Mouse (Mus musculus) layer of hippocampus, postnatal 25 days (tissue): ENCODE measurements around the gene Sox5. TPM values are rescaled to one million over a fixed set of nuclear protein-coding genes. Genes with fewer than 3 reads are reported as not detected.

Source experiments
- DNase-seq, 2 experiments: peaks; one replicate each; pipeline ENCODE4 v3.0.0; 2022; ENCODE audit warnings: mixed read lengths in 2 of 2, low spot score in 1 of 2; ENCODE audit errors: extremely low spot score in 1 of 2
- total RNA-seq, 2 experiments: library from RNA; stranded (reverse); gene quantifications; 2 replicates each; pipeline ENCODE4 v1.2.3; 2021

Gene Sox5
- total RNA-seq, 2 experiments from 2014 or later: 31.4 to 38.6 TPM

DNA sequence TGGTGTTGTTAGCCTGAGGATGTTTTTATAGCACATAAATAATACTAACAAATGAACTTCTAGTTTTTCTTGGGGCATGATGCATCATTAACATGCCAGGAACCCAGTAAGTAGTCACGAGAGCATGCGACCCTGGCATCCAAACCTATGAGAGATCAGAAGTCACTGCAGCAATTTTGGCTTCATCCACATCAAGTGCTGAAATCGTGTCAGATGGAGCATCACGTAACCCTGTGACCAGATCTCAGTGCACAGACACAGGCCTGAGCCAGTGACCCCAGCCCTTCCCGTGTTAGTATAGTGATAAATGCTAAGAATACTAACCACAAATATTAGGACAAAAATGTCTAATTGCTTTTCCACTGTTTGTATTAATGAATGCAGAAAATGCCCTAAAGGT lies 58.8 kb downstream of the Sox5 start:
- DNase-seq: no peak

DNA sequence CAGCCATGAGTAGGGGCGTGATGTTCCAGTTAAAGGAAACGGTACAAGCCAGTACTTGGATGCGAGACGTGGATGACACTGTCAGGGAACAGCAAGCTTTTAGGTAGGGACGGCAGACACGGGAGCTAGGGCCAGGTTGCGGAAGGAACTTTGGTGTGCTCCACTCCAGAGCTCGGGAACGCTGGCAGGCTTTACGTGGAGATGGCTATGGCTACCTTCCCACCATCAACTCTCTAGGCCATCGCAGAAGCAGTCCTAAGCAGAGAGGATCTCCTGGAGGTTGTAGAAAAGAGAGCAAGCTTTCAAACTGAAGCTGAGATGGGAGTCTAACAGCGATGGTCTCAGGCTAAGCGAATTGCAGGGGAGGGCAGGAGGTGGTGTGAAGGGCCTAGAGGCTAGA lies 60.9 kb downstream of the Sox5 start:
- DNase-seq: no peak

DNA sequence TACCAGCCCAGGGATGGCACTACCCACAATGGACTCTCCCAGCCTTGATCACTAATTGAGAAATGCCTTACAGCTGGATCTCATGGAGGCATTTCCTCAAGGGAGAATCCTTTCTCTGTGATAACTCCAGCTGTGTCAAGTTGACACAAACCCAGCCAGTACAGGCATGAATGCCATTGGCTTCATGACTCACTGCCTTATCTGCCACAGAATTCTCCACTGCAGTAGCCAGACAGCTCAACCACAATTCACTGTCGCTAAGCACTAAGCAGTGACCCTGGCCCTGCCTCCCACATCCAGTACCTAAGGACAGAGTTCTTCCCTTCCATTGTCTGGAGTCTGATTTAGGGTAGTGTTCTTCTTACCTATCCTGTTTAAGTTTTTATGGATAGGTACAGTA lies 65.4 kb downstream of the Sox5 start:
- DNase-seq: no peak

DNA sequence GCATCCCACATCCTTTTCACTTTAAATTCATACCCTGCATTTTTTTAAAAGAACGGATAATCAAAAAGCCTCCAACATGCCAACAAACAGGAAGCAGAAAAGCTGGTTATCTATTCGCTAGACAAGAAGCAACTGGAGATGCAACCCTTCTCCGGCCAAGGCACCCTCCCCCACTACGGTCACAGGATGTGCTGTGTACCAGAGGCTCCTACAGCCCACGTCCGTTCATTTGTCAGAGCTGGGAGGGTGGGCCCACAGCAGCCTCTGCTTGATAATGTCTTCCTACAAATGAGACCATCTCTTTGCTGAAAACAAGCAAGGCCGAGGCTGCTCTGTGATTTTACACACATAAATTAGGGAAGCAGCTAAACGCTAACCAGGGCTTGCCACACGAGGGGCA lies 69.9 kb downstream of the Sox5 start:
- DNase-seq: no peak

DNA sequence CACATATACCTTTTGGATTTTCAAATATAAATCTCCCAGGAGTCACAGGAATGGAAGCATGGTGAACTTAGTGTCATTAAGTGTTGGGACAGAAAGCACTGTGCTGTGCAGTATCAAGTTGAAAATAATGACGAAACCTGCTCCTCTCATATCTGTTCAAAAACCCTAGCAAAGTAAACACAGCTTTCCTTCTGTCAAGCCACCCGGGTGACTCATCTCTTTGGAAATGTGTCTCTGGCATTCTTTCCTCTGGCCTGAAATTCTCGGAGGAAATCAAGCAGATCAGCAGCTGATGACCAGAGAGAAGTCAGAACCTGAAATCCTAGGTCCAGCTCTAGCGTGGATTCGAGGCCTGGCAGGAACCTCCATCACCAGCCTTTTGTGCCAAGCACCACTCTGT lies 71.0 kb downstream of the Sox5 start:
- DNase-seq: no peak

DNA sequence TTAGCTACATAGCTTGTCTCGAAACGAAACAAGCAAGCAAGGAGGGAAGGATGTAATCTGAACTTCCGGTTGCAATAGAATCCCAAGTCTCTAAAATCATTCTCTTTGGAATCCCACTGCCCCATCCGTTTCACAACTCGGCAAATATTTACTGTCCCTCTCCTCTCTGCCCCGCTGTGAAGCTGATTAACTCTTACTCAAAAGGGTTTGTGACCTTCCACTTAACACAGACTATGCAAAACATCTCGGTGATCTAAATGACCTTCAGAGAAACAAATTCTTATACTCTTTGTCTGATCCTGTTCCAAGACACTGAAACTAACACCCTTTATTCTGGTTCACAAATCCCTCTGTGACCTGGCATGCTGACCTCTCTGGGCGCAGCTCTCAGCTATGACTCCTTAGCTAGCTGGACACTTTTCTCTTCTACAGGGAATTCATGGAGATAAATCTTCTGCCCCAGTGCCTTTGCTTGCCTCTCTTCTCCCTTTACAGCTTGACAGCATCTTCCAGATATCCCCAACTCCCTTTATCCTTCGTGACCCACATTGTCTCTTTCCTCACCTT lies 72.1 kb downstream of the Sox5 start:
- DNase-seq: no peak

DNA sequence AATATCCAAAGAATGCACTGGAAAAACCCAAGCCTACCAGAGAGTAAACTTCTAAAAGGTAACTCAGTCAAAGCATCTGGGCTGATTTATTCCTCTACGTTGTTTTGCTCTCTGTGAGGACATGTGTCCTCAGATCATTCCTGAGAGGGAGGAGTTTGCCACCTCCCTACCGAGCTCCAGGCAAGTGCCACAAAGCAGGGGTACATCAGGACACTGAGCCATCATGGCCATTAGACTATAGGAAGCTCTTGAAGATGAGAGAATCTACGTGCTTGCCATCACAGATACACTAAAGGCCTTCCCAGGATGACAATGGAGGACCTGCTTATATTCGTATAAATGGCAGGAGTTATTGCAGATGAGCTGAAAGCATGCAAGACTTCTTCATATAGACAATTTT lies 73.4 kb downstream of the Sox5 start:
- no peak for DNase-seq

DNA sequence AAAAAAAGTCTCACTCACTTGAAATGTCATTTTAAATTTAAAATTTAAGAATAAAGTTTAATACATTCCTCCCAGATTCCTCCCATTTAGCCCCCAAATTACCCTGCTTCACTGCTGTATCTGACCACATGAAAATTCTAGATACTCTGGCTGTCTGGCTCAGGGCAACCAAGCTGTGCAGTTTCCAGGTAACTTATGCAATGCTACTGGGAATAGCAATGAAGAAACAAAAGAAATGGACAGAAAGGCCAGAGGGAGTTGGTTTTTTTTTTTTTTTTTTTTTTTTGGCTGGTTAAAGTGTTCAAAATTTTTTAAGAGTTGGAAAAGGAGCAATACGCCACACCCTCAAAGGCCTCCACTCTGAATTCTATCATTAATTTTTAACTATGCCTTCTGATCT lies 73.8 kb downstream of the Sox5 start:
- no peak for DNase-seq

DNA sequence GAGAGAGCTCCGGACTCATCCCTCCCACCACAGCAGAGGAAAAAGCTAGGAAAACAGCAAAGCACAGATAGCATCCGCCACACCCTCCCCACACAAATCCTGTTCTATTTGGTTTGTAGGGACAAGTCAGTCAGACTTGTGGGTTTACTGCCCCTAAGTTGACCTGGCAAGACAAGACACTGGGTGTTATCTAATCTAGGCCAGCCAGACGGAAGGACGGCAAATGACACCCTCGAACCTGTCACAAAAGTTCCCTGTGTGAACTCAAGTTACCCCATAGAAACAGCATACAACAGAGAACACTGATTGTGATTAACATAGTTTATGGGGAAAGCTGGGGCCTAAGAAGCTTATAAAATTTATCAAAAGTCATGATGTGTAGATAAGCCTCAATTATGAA lies 76.8 kb downstream of the Sox5 start:
- no peak for DNase-seq

DNA sequence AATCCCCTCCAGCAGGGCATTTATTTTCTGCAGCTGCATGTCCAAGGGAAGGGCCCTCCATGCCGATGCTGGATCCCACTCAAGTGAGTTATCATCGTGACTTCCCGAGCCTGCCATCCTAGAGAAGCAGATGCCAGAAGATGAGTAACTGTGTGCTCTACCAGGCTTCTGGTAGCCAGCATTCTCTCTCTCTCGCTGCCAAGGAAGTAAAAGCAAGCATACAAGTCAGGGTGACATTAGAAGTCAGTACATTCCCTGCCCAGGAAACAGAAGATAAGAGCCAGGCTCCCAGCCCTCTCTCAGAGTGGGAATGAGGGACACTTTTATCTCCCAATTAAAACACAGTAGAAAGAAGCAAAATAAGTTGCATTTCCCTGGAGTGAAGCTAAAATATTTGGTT lies 86.1 kb downstream of the Sox5 start:
- DNase-seq: no peak

DNA sequence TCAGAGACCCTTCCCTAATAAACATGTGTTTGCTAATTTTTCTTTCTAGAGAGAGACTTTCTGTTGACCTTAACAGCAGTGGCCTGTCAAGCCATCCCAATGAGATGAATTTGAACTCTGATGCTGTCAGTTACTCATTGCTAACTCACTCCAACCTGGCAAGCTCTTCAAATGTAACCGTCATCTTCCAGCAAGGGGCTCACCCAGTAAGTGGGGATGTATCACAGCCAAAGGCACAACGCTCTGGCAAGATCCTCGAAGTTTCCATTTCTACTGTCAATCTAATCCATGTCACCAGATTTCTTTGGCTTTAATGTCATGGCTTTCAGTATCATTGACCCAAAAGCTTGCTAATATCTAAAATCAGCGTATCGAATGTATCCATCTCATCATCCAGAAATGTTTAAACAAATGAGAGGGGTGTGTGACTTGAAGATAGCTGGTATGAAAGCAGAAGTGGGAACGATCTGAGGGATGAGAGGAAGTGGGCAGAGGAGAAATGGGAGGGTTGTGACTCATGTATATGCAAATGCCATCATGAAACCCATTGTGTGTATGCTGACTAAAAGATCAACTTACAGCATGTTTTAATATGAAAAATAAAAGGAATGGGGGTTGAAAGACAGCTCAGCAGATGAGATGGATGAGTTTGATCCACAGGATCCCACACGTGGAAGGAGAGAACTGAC lies 88.4 kb downstream of the Sox5 start:
- DNase-seq: no peak

DNA sequence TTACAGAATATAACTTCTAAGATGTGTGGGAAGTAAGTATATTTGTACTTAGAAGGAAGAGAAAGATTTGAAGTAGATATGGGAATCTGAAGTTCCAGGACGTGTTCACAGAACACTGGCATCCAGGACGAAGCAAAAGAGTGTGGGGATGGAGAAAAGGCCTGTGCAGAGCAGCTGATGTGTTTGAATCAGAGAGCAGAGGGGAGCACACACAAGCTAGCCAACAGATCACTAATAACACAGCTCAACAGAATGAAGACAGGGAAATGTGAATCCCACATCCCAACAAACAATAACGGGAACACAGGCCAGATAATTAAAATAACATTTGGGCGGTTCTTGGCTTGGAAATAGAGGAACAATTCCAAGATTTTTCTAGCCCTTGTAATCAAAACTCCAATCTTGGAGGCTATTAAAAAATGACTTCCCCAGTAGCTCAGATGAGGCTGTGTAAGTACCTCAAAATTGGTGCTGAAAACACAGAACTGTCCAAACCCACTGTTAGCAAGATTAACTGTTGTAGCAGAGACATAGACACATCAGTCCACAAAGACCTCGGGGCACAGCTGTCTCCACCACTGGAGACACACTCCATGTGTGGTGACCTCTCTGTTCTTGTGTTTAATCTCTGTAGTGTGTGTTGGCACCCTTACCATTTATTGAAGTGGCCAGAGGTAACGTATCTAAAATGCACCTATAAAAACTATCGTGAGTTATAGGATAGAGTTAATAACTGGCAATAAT lies 90.3 kb downstream of the Sox5 start:
- no peak for DNase-seq

DNA sequence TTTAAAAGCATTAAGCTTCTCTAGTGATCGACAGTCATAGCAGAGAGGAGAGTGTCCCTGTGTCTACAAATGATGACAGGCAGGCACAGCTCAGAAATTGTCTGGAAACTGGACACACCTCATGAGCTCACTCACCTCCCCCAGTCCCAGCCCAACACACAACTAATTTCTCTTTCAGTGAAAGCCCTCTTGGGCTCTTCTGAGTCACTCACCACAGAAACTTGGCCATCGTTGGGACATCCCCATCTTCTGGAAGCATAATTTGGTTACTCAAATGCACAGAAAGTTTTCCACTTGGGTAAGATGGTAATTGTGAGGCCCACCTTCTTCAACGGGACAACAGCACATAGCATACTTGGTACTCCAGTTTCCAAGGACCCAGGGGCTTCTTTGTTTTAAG lies 92.7 kb downstream of the Sox5 start:
- no peak for DNase-seq

DNA sequence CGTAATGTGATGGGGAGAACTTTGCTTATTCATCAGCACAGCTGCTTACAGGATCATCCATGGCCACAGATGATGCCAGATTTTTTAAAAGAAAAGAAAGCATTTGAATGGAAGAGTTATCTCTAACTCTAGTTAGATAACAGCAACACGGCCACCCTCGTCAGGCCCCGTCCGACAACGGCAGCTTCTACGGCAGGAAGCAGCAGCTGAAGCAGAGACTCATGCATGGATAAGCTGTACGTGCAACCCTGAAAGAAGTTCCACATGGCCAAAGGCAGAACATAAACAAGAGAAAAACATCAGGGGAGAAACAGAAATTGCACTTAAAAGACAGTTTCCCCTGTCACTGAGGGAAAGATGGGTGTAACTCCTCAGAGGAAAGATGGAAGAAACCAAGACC lies 94.1 kb downstream of the Sox5 start:
- DNase-seq: no peak

DNA sequence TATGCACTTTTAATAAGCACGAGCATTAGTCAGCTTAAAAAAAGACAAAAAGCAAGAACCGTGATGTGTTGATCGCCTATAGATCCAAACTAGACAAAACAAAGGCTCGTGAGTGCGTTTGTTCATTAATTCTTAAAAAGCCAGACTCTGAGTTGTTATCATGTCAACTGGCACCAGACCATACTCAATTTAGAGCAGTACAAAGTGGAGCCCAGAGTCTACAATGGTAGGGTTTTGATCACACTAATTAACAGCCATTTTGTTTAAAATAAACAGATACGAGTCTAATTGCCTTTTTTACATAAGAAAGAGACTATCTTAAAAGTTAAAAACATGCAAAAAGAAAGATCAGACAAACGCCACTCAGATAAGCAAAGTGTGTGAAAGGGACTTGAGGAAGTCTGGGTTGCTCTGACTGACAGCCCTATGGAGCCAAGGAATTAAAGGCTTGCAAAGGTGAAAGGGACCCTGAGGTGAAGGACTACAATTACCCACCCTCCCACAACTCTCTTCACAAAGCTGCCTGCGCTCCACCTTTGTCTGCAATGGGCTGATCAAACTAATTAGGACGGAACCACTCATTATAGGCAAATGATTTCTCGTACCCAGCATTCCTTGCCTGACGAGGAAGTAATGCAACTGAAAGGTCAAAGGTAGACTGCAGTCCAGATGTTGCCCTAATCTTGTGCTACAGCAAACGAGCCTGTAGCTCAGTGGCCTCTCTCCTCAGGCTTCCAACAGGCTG lies 100.6 kb downstream of the Sox5 start:
- DNase-seq: no peak

DNA sequence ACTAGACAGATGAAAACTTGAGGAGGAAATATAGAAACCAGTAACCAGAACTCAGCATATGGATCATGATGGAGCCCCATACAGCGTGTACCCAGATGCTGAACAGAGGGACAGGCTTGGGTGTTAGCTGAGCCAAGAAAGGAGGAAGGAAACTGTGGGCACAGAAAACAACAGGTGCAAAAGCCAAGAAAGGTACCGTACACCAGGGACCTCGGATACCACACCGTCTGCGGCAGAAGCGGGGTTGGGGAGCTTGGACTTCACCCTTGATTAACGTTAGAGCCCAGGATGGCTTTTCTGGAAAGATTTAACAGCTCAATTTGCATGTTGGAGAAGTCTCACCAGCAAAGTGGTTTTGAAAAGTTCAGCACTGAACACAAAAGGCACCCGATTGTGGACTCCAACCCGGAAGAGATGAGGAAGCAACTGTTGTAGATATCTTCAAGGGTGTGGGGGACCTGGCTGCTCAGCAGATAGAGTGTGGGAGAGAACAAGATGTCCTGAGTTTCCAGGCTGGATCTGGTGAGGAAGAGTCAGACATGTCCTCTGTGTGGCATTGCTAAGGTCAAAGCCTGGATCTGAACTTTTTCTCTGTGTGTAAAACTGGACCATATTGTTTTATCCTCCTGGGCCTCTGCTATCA lies 104.2 kb downstream of the Sox5 start:
- no peak for DNase-seq

DNA sequence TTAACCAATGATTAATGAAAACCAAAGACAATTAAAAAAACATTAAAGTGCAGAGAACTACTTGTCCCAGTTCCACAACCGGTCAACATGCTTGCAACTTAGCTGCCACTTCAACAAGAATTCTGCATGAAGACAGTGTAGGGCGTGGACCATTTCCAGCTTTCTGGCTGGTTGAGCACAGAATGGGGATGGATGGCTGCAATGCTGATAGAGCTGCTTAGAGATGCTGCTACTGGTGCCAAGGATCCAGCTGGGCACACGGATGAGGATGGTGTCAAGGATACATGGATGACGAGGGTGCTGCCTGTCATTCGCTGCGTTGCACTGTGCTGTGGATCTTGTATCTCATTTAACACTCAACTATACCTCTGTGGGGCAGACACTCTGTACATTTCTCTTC lies 106.7 kb downstream of the Sox5 start:
- DNase-seq: no peak

DNA sequence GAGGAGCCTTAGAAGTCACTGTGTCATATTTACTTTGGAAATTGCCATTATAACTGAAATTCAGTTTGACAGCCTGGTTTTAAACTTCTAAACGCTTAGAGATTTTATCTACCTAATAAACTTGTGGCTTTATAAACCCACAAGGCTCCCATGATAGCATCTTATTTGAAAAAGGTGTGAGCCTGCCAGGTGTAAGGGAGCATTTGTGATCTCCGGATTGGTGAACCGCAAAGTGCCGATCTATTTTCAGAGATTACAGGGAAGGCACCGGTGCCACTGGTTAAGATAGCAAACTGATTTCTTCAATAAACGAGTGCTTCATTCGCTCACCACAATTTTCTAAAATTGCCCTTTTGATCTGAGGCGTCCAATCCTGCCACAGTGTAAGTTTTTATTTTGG lies 107.9 kb downstream of the Sox5 start:
- no peak for DNase-seq

DNA sequence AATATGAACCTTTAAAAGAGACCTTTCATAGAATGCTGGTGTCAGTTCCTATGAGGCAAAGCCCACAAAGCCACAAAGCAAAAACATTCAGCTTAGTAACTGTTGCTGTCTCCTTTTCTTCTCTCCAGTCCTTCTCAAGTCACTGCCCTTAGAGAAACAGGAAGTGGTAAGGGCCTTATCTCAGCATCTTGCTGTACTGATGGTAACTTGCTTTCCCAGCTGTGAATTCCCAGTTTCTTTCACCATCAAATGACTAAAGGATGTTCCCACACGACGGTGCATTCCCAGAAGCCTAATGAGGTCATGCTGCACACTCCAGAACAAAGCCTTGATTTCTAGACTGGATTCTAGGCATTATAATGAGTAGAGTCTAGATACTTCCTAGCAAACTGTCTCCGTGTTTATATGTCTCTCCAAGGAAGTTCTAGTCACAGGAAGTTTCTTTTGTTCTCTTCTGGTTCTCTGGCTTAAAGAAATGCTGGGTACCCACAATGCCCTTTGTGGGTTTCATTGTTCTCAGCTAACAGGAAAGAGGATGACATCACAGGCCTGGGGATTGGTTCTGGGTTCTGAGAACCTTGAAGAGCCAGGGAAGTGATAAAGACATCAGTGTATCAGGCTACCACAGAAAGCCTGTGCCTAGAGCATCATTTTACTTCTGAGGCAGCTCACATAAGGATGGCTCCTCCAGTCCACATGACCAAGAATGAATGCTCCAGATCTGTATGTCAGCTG lies 111.2 kb downstream of the Sox5 start:
- no peak for DNase-seq

DNA sequence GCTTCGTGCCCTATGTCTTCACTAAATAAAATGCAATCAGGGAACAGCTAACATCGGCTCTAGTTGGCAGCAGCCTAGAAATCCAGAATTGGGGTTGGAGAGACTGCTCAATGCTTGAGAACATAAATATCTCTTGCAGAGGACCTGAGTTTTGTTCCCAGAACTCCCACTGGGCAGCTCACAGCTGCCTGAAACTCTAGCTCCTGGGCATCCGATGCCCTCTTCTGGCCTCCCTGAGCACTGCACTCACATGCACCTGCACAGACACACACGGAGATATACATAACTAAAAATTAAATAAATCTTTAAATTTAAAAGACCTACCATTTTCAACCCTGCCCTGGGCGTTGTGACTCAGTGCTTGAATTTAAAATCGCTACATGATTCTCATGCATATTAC lies 115.2 kb downstream of the Sox5 start:
- no peak for DNase-seq
